Mouse (Mus musculus): Measurements from ENCODE around the gene A030003K21Rik.

DNA sequence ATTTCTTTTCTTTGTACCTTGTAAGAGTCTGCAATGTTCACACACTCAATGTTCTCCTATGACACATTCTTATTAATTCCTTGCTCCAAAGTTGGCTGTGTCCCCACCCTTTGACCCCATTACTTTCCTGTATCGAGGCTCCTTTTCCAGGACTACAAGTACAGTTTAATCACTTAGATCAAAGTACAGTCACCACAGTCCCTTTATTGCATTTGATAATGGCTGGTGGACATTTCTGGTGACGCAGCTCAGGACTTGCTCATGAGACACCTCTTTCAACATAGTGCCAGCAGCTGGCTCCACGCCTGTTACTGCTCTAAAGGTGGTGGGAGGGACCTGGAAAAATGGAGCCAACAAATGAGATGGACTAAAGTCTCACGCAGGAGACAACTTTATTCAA, 47.9 kb upstream of the A030003K21Rik start:
- TF ChIP-seq CTCF (IDR thresholded peaks at IDR 0.05; ENCODE audit: borderline replicate concordance, extremely low read depth, insufficient read depth, insufficient read length), result no peak
- no peak for TF ChIP-seq POLR2A (IDR thresholded peaks at IDR 0.05; ENCODE audit: borderline replicate concordance, extremely low read depth, insufficient read depth, insufficient read length, poor library complexity, severe bottlenecking)

All from brain, embryonic 14.5 days (tissue).